Mouse (Mus musculus) kidney, embryonic 14.5 days (tissue): ENCODE data around the gene Cerkl. TPM values are rescaled to one million over a fixed set of nuclear protein-coding genes. Genes with fewer than 3 reads are reported as not detected.

Experiments
- ATAC-seq: fragments of 200-750 bp; cut with Nextera tagmentation; 2 replicates; pipeline ENCODE4 v1.8.0; 2017; ENCODE audit warnings: moderate number of reproducible peaks, mild to moderate bottlenecking, moderate TSS enrichment, moderate library complexity; ENCODE audit not compliant: low FRiP score, low TSS enrichment
- H3K27ac ChIP-seq: fragments of 300-500 bp; sonication (generic); 2 replicates; pipeline ENCODE4 v1.5.1; 2014; ENCODE audit warnings: low read depth, mild to moderate bottlenecking, low read length, moderate library complexity, mixed read lengths
- H3K27me3 ChIP-seq: fragments of 300-500 bp; sonication (generic); 2 replicates; pipeline ENCODE4 v1.6.1; 2014; ENCODE audit warnings: mild to moderate bottlenecking, low read length; ENCODE audit not compliant: control insufficient read depth, insufficient read depth
- H3K36me3 ChIP-seq: fragments of 300-500 bp; sonication (generic); 2 replicates; pipeline ENCODE4 v1.6.1; 2014; ENCODE audit warnings: low read length, mixed read lengths; ENCODE audit not compliant: control insufficient read depth, insufficient read depth
- H3K4me1 ChIP-seq: fragments of 300-500 bp; sonication (generic); 2 replicates; pipeline ENCODE4 v1.6.1; 2014; ENCODE audit warnings: low read length, mixed read lengths; ENCODE audit not compliant: control insufficient read depth, insufficient read depth
- H3K4me2 ChIP-seq: fragments of 300-500 bp; sonication (generic); replicated peaks from 2 replicates; pipeline ENCODE4 v1.6.1; 2014; ENCODE audit warnings: low read depth, mild to moderate bottlenecking, low read length
- H3K4me3 ChIP-seq: fragments of 300-500 bp; sonication (generic); 2 replicates; pipeline ENCODE4 v1.5.1; 2014; ENCODE audit warnings: mild to moderate bottlenecking, low read length
- H3K9ac ChIP-seq: fragments of 300-500 bp; sonication (generic); 2 replicates; pipeline ENCODE4 v1.6.1; 2014; ENCODE audit warnings: low read depth, mild to moderate bottlenecking, low read length, moderate library complexity
- H3K9me3 ChIP-seq: fragments of 300-500 bp; sonication (generic); 2 replicates; pipeline ENCODE4 v1.6.1; 2016; ENCODE audit warnings: low read length; ENCODE audit not compliant: control insufficient read depth
- WGBS: fragments of 180-500 bp; shearing (Covaris S2); extraction: QIAGEN DNeasy Blood & Tissue Kit; methylation state at CpG from one replicate; pipeline ENCODE4 v1.1.7; 2014; 5-methylcytosine and 5-hydroxymethylcytosine counted together
- polyA plus RNA-seq: library from polyadenylated mRNA; unstranded; fragments of >200 nt; fragmentation: Nextera tagmentation; extraction: Ambion mirVana; gene quantifications from 2 replicates; pipeline ENCODE4 v1.2.1, GENCODE M21; 2014

The Cerkl gene
- polyA plus RNA-seq, 1 experiment from 2014 or later: 2.7 TPM

DNA sequence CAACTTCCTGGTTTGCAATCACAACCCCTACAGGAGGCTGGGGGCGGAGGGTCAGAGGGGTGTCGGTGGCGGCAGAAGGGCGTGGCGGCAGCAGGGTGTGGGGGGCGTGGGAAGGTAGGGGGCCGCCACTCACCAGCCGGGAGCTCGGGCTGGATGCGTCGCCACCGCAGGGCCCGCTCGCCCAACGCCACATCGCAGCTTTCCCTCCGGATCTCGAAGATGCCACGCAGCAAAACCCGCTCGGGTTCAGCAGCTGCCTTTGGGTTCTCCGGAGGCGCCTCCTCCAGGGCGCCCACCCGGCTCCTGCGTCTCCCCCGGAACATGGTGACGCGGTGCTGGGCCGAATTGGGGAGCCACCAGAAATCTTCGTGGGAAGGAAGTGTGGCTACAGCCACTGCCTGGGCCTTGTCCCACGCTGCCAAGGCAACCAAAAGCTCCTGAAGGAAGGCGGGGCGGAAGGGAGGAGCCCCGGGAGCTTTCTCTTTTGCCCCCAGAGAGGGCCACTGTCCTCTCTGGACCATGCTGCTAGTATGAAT, 27.9 kb downstream of the Cerkl start:
- 1% methylated on average over 35 of the region's 35 CpGs for WGBS
- Histone ChIP-seq H3K4me3 (peak overlapping the region; percentile 46), H3K4me1 (no peaks in the 10 kb centered on the region; the same call in none of the 2 replicates), H3K36me3 (no peaks in the 10 kb centered on the region), H3K9me3 (no peaks in the 10 kb centered on the region), H3K4me2 (peak overlapping the region; percentile 96), H3K27ac (no peak overlapping the region), H3K27me3 (no peaks in the 10 kb centered on the region; the same call in 1 of the 2 replicates), H3K9ac (peak overlapping the region; percentile 47)
- ATAC-seq: peak; percentile 66

DNA sequence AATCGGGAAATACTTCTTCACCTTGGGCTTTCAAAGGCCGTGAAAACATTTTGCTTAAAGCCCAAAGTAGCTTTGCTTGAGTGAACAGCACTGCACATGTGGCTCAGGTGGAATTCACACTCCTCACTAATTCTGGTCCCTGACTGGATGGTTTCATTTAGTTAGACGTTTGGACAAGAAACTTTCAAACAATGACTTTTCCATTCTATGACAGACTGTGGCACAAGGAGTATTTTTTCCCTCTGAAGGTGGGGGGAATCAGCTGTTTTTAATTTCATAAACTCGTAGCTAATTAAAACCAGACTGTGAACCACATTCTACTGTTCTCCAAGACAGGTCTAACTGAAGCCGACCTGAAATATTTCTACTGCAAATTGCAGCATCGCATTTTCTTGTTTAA, 28.6 kb downstream of the Cerkl start:
- no peak for ATAC-seq

DNA sequence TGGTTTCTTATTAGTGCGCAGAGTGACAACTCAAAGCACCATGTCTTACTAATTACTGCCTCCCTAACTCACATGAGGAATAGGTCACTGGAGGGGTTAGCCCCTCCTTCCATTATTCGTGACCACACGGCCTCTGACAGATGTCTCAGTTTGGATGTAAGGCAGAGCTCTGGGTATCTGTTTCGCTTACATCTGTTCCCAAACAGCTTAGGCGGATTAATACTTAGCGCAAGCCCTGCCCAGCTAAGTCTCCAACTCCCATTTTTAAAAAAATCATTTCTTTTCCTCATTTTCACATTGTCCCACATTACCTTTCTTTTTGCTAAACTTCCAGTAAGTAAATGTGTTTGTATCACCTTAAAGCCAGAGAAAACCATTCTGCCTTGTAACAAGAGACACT, 34.9 kb downstream of the Cerkl start:
- ATAC-seq: no peak
- Histone ChIP-seq H3K9me3 (no peaks in the 10 kb centered on the region), H3K27ac (no peak overlapping the region), H3K4me1 (no peaks in the 10 kb centered on the region), H3K4me3 (no peak overlapping the region), H3K27me3 (no peaks in the 10 kb centered on the region), H3K36me3 (no peaks in the 10 kb centered on the region), H3K4me2 (no peak overlapping the region), H3K9ac (no peak overlapping the region)
- 52% methylated on average over 6 of the region's 6 CpGs for WGBS

More for the DNA sequence above, 28.6 kb downstream of the Cerkl start:
- Histone ChIP-seq H3K27ac (no peak overlapping the region), H3K27me3 (no peaks in the 10 kb centered on the region; the same call in 1 of the 2 replicates), H3K4me3 (no peak overlapping the region; the same call in 1 of the 2 replicates), H3K4me2 (no peak overlapping the region; the same call in 1 of the 2 replicates), H3K36me3 (no peaks in the 10 kb centered on the region), H3K4me1 (no peaks in the 10 kb centered on the region; the same call in none of the 2 replicates), H3K9me3 (no peaks in the 10 kb centered on the region), H3K9ac (no peak overlapping the region)
- WGBS: 20% methylated on average over 6 of the region's 6 CpGs

GRCm38 (mm10) chr2:79414505-79414904, 42.1 kb downstream of the Cerkl start:
- Histone ChIP-seq H3K9ac (no peak overlapping the region), H3K4me2 (no peak overlapping the region), H3K4me3 (no peak overlapping the region), H3K27me3 (no peaks in the 10 kb centered on the region), H3K4me1 (no peaks in the 10 kb centered on the region), H3K27ac (no peak overlapping the region), H3K9me3 (no peaks in the 10 kb centered on the region), H3K36me3 (no peaks in the 10 kb centered on the region)
- no peak for ATAC-seq
- 83% methylated on average over 7 of the region's 7 CpGs for WGBS

- H3K9me3 ChIP-seq: no peaks in the 10 kb centered on the region
- no peaks in the 10 kb centered on the region for H3K36me3 ChIP-seq
- no peak overlapping the region for H3K4me2 ChIP-seq
- H3K4me1 ChIP-seq: no peaks in the 10 kb centered on the region
- no peak overlapping the region for H3K27ac ChIP-seq
- no peak overlapping the region for H3K4me3 ChIP-seq
- H3K27me3 ChIP-seq: no peaks in the 10 kb centered on the region
- WGBS: 73% methylated on average over 3 of the region's 3 CpGs
- no peak for ATAC-seq
- no peak overlapping the region for H3K9ac ChIP-seq
Observed at GRCm38 (mm10) chr2:79410903-79411255, 45.7 kb downstream of the Cerkl start.

GRCm38 (mm10) chr2:79410247-79410902, 46.2 kb downstream of the Cerkl start:
- no peak overlapping the region for H3K4me2 ChIP-seq
- no peak overlapping the region for H3K27ac ChIP-seq
- H3K36me3 ChIP-seq: no peaks in the 10 kb centered on the region
- WGBS: 69% methylated on average over 15 of the region's 15 CpGs
- no peaks in the 10 kb centered on the region for H3K27me3 ChIP-seq
- H3K9ac ChIP-seq: no peak overlapping the region
- ATAC-seq: no peak
- H3K4me3 ChIP-seq: no peak overlapping the region
- H3K4me1 ChIP-seq: no peaks in the 10 kb centered on the region
- H3K9me3 ChIP-seq: no peaks in the 10 kb centered on the region

GRCm38 (mm10) chr2:79405661-79406405, 50.8 kb downstream of the Cerkl start:
- no peaks in the 10 kb centered on the region for H3K4me1 ChIP-seq
- H3K9ac ChIP-seq: no peak overlapping the region
- 78% methylated on average over 5 of the region's 5 CpGs for WGBS
- no peak for ATAC-seq
- H3K27me3 ChIP-seq: no peaks in the 10 kb centered on the region
- no peaks in the 10 kb centered on the region for H3K9me3 ChIP-seq
- H3K36me3 ChIP-seq: no peaks in the 10 kb centered on the region
- H3K4me3 ChIP-seq: no peak overlapping the region
- no peak overlapping the region for H3K4me2 ChIP-seq
- H3K27ac ChIP-seq: no peak overlapping the region

DNA sequence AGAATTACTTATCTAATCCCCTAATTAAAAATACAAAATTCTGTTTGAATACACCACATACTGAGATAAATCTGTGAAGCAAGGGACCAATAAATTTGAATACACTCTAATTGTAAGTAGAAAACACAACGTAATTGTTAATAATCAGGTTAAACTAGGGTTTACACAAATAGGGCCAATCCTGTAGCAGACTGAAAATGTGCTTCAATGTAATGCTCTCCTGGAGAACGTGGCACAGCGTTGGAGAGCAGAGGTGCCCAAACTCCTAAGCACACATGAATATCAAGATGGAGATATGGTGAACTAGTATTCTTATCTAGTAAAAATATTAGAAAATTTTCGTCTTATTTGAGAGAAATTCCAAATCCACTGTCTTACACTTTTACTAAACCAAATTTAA, 56.5 kb downstream of the Cerkl start:
- H3K4me1 ChIP-seq: no peaks in the 10 kb centered on the region
- H3K4me3 ChIP-seq: no peak overlapping the region
- WGBS: 83% methylated on average over 4 of the region's 4 CpGs
- no peak overlapping the region for H3K9ac ChIP-seq
- no peak overlapping the region for H3K27ac ChIP-seq
- H3K4me2 ChIP-seq: no peak overlapping the region
- ATAC-seq: no peak
- no peaks in the 10 kb centered on the region for H3K9me3 ChIP-seq
- H3K27me3 ChIP-seq: no peaks in the 10 kb centered on the region
- no peaks in the 10 kb centered on the region for H3K36me3 ChIP-seq
